Mouse (Mus musculus): ENCODE measurements around the gene Flot2. TPM values are rescaled to one million over a fixed set of nuclear protein-coding genes. Genes with fewer than 3 reads are reported as not detected.
"Not testable (repeated sequence)": the region's sequence is repeated elsewhere in the genome, so short reads cannot be mapped to it uniquely, and the experiment has no call there.

The Flot2 gene
- 82.9 and 91.4 TPM in 2 replicates for total RNA-seq (2015)
- total RNA-seq (2017), result 140 and 141 TPM in 2 replicates

DNA sequence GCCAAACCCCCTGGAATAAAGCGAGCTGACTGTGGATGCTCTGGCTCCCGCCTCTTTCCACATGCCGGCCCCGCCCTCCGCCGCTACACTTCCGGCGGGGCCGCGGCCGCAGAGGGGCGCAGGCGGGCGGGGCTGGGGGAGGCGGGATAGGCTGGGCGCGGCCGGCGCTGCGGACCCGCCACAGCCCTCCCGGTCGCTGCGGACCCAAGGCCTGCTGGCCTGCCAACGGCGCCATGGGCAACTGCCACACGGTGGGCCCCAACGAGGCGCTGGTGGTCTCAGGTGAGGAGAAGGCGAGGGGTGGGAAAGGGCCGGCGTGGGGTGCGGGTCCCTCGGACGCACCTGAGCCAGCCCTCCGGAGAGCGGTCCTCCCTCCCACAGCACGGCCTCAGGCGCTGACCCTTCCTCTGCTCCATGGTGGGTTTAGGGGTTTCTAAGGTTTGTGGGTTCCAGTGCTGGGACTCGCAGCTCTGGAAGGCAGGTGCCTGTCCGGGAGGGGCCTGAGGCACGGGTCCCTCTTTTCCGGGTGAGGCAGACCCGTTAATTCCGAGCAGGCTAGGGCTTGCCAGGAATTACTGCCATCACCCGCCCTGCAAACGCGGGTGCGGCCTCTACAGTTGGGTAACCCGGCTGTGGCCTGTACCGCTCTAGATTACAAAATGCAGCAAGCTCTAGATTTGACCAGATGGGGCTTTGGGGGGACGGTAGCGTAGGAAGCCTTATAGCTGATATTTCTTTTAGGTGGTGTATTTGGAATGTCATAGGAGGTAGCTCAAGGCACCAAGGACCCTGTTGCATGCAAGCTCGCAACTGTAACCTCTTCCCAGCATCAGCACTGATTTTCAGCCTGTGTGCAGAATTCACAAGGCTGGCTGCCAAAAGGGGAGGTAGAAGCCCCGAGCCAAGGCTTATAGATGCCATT is at the start of gene Flot2:
Flot2 (plus strand) TSS at position 101 of the 922 bp plus-strand sequence.
- peak; percentile 87 for ATAC-seq (ENCODE audit: poor library complexity, severe bottlenecking)

- no peak for ATAC-seq (ENCODE audit: poor library complexity, severe bottlenecking)
These were observed 48.5 kb upstream of the Flot2 start for GRCm38 (mm10) chr11:77989071-77989690.

- no peak for ATAC-seq (ENCODE audit: poor library complexity, severe bottlenecking)
These were observed 42.2 kb upstream of the Flot2 start for GRCm38 (mm10) chr11:77995556-77995955.

DNA sequence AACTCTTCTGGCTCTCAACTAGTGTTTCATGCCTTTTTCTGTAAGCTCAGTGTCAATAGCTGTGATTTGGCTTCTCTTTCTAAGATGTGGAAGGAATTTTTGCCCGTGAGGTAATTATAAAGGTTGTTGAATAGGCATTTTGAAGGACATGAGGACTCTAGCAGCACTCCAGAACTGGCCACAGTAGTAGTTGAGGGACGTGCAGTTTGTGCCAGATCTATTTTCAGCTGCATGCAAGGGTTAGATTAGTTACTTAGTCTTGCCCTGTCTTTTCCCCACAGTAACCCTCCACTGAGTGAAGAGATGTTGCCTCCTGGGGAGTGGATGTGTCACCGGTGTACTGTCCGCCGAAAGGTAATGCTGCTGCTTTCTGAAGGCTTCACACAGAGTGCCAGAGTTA is 31.3 kb upstream of the Flot2 start:
- no peak for ATAC-seq (ENCODE audit: poor library complexity, severe bottlenecking)

GRCm38 (mm10) chr11:78019676-78020075 is 18.1 kb upstream of the Flot2 start:
- peak; percentile 77 for ATAC-seq (ENCODE audit: poor library complexity, severe bottlenecking)

DNA sequence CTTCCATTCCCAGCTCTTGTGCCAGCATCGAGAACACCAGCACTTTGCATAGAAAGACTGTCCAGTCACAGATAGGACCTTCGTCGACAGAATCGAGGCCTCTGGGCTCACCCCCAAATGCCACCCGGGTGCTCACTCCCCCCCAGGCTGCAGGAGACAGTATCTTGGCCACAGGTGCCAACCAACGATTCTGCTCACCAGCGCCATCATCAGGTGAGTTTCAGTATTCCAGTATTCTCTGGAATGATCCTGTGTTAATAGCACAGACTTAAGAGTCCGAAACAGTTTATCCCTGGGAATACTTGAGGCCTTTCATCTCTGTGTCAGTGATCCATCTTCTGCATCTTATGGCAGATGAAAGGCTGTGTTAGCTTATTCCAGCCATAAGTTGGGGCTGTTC is 14.1 kb upstream of the Flot2 start:
- no peak; the same call in 1 of the 2 replicates for ATAC-seq (ENCODE audit: poor library complexity, severe bottlenecking)

DNA sequence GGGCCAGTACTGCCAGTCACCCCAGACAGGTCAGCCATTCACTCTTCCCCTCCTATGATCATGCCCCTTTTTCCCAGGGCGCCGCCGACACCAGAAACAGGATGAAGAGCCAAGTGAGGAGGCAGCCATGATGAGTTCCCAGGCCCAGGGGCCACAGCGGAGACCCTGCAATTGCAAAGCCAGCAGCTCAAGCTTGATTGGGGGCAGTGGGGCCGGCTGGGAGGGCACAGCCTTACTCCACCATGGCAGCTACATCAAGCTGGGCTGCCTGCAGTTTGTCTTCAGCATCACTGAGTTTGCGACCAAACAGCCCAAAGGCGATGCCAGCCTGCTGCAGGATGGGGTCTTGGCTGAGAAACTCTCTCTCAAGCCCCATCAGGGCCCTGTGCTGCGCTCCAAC is 8.5 kb upstream of the Flot2 start:
- ATAC-seq (ENCODE audit: poor library complexity, severe bottlenecking), result no peak

DNA sequence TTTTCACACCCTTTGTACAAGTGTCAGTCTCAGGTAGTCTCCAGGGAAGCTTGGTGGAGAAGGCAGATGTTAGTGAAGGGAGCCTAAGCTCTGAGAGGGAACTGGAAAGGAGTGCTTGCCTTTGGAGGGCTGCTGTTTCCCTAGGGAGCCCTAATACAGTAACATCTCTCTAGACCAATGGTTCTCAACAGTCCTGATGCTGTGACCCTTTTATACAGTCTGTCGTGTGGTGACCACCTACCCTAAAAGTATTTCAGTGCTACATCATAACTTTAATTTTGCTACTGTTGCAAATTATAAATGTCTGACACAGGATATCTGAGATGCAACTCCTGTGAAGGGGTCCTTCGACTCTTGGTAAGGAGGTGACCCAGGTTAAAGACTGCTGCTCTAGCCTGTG is 7.1 kb upstream of the Flot2 start:
- 0 out of 2 replicates have a peak, but pooled peaks have one; percentile 13 for ATAC-seq (ENCODE audit: poor library complexity, severe bottlenecking)

GRCm38 (mm10) chr11:78031389-78031788 is 6.3 kb upstream of the Flot2 start:
- no peak for ATAC-seq (ENCODE audit: poor library complexity, severe bottlenecking)

DNA sequence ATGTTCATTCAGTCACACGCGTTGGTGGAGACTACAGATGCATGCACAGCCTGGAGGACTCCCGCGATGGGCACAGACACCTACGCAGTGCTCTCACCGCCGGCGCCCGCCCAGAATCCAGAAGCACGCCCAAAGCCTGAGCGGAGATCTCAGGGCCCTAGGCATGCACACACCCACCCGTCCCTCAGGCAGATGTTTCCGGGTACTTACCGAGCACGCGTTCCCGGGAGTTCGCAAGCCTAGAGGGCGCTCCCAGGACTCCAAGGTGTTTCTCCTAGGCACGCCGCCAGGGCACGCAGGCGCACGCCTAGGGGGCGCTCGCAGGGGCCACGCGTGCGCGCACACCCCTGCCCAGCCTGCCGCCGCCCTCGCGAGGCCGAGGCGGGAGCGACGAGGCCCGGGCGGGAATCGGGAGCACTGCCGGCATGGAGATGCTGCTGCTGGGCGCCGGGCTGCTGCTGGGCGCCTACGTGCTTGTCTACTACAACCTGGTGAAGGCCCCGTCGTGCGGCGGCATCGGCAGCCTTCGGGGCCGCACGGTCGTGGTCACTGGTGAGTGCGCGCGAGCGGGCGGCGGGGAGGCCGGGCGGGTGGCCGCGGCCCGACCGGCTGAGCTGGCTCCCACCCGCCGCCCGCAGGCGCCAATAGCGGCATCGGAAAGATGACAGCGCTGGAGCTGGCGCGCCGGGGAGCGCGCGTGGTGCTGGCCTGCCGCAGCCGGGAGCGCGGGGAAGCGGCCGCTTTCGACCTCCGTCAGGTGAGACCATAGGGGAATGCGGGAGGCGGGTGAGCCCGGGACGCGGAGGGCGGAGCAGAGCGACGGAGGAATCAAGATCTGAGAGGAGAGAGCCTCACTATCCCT is 5.6 kb upstream of the Flot2 start, which contains the start of gene Dhrs13:
Dhrs13 (plus strand) TSS at position 334 of the 862 bp plus-strand sequence.
- peak; percentile 86 for ATAC-seq (ENCODE audit: poor library complexity, severe bottlenecking)

- 0 out of 2 replicates have a peak, but pooled peaks have one; percentile 1 for ATAC-seq (ENCODE audit: poor library complexity, severe bottlenecking)
These were observed 4.9 kb upstream of the Flot2 start for GRCm38 (mm10) chr11:78032809-78033195.

- ATAC-seq (ENCODE audit: poor library complexity, severe bottlenecking), result no peak
These were observed 3.7 kb upstream of the Flot2 start for GRCm38 (mm10) chr11:78033931-78034617.

DNA sequence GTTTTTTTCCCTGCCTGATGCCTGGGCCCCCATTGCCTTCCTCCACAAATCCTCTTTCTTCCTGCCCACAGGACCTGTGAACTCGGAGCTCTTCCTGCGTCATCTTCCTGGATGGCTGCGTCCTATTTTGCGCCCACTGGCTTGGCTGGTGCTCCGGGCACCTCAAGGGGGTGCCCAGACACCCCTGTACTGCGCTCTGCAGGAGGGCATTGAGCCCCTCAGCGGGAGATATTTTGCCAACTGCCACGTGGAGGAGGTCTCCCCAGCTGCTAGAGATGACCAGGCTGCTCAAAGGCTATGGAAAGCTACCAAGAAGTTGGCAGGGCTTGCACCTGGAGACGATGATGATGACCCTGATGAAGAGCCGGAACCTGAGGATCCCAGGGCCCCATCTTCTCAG is 940 bp upstream of the Flot2 start:
- ATAC-seq (ENCODE audit: poor library complexity, severe bottlenecking), result no peak

DNA sequence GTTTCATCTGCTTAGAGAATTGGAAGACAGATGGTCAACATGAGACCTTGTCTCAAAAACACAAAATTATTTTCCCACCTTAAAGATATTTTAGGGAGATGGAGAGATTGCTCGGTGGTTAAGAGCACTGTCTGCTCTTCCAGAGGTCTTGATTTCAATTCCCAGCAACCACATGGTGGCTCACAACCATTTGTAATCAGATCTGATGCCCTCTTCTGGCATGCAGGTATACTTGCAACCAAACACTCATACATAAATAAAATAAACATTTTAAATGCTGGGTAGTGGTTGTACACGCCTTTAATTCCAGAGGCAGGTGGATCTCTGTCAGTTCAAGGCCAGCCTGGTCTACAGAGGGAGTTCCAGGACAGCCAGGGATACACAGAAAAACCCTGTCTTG is 3.1 kb downstream of the Flot2 start:
- ATAC-seq (ENCODE audit: poor library complexity, severe bottlenecking), result no peak

- not testable (repeated sequence) for ATAC-seq (ENCODE audit: poor library complexity, severe bottlenecking)
These were observed 4.6 kb downstream of the Flot2 start for GRCm38 (mm10) chr11:78042290-78042870.

DNA sequence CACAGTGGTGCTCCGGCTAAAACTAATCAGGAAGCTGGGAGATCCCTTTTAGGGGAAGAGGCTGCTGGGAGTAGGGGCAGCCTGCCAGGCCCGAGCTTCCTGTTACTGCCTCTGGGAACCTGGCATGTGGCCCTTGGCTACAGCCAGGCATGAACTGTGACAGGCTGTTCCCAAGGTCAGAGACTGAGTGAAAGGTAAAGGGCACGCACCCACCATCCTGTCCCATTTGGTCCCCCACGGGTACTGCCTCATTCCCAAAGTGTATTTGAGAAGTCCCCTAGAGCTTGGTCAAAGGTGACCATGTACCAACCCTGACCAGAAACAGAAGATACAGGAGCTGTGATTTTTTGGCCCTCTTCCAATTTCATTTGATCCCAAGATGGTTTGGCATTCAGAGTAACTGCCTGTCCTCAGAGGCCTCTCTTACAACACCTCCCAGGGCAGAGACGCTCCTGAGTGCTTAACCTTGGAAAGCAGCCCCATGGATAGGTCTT is 7.1 kb downstream of the Flot2 start:
- ATAC-seq (ENCODE audit: poor library complexity, severe bottlenecking), result no peak

DNA sequence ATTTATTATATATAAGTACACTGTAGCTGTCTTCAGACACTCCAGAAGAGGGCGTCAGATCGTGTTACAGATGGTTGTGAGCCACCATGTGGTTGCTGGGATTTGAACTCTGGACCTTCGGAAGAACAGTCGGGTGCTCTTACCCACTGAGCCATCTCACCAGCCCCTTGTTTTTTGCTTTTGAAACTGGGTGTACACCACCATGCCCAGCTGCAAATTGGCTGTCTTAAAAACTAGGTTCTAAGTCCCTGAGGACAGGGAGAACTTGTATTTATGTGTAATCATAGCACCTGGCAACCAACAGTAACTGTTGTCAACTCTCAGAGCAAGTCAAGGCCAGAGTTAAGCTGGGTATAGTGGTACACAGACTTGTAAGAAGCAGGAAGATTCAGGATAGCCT is 10.9 kb downstream of the Flot2 start:
- not testable (repeated sequence) for ATAC-seq (ENCODE audit: poor library complexity, severe bottlenecking)

DNA sequence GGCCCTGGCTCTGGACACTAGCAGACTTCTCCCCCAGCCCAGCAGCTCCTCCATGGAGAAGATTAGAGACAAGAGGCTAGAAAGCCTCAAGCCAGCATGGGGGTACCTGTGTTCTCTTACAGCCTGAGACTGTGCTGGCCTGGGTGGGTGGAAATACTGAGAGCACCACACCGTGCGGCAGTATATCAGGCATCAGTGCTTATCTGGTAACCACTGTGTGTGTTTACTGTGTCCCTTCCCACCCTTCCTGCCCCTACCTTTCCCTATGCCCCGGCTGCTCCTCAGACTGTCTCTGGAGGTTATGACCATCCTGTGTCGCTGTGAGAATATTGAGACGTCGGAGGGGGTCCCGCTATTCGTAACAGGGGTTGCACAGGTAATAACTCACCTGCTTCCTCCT is 15.3 kb downstream of the Flot2 start:
- no peak for ATAC-seq (ENCODE audit: poor library complexity, severe bottlenecking)

DNA sequence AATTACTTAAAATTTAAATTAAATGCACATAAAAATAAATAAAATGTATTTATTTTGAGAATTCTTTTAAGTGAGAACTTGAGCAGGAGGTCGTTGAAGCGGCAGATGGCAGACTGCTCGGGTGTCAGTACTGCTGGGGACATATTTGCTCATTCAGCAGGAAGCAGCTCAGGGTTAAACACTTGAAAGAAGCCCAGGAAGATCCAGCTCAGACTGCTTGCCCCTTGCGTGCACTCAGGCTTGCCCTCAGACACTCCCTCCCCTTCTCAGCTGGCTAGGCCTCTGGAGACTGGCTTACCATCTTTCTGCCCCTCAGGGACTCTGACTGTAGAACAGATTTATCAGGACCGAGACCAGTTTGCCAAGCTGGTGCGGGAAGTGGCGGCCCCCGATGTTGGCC is 19.2 kb downstream of the Flot2 start:
- ATAC-seq (ENCODE audit: poor library complexity, severe bottlenecking), result no peak

All from megakaryocyte, adult 5-6 weeks (primary cell).